Mouse (Mus musculus) liver, postnatal 0 days (tissue): ENCODE measurements around the gene Dnm3.

ENCODE experiments used
- CTCF ChIP-seq: sonication (generic); IDR thresholded peaks from 2 replicates; pipeline ENCODE4 v1.5.1; 2016; ENCODE audit warnings: antibody characterized with exemption, low read depth
- EP300 ChIP-seq: IDR thresholded peaks from 2 replicates; pipeline ENCODE4 v1.6.1; 2016; ENCODE audit warnings: antibody characterized with exemption, low read depth, mild to moderate bottlenecking

DNA sequence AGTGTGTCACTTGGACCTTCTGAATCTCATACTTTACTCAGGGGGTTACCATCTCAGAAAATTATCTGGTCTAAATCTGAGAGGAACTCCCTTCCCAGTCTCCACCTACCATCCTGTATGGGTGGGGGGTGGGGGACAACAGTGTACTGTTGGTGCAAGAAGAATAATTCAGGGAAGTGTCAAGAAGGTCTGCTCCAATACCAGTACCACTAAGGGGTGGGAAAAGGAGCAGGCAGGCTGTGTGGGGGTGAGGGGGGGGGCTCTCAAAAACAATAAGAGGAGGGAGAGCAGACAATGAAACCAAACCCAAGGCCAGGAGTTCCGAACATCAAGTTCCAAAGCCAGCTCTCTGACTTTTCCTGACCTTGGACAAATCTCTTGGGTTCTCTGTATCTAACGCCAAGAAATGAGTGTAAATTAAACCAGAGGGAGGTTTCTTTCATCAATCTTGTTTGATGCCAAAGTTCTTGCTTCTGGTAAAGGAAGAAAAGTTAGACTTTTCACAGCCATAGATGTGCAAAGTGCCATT lies 8.0 kb downstream of the Dnm3 start:
- TF ChIP-seq CTCF (no peak), EP300 (no peak)
